Mouse (Mus musculus) liver, embryonic 16.5 days (tissue): ENCODE measurements around the gene Zhx3. TPM values are rescaled to one million over a fixed set of nuclear protein-coding genes. Genes with fewer than 3 reads are reported as not detected.
A peak's percentile ranks its signal among the peaks of the same experiment; 100 is the strongest.

Experiments used
- ATAC-seq: fragments of 200-750 bp; cut with Nextera tagmentation; 2 replicates; pipeline ENCODE4 v1.8.0; 2017; ENCODE audit warnings: low read depth, mild to moderate bottlenecking, moderate number of reproducible peaks, moderate library complexity
- H3K27ac ChIP-seq: fragments of 300-500 bp; sonication (generic); 2 replicates; pipeline ENCODE4 v1.5.1; 2014; ENCODE audit warnings: mild to moderate bottlenecking, low read length
- H3K27me3 ChIP-seq: fragments of 300-500 bp; sonication (generic); 2 replicates; pipeline ENCODE4 v1.6.1; 2014; ENCODE audit warnings: low read depth, low read length, mixed read lengths; ENCODE audit not compliant: control insufficient read depth, insufficient read depth
- H3K36me3 ChIP-seq: fragments of 300-500 bp; sonication (generic); 2 replicates; pipeline ENCODE4 v1.6.1; 2014; ENCODE audit warnings: mild to moderate bottlenecking; ENCODE audit not compliant: control insufficient read depth, insufficient read depth
- H3K4me1 ChIP-seq: fragments of 300-500 bp; sonication (generic); 2 replicates; pipeline ENCODE4 v1.6.1; 2014; ENCODE audit warnings: low read depth, low read length, mixed read lengths; ENCODE audit not compliant: control insufficient read depth
- H3K4me2 ChIP-seq: fragments of 300-500 bp; sonication (generic); 2 replicates; pipeline ENCODE4 v1.6.1; 2014; ENCODE audit warnings: low read depth, low read length, mixed read lengths
- H3K4me3 ChIP-seq: fragments of 300-500 bp; sonication (generic); 2 replicates; pipeline ENCODE4 v1.5.1; 2014; ENCODE audit warnings: low read depth, mild to moderate bottlenecking, low read length
- H3K9ac ChIP-seq: fragments of 300-500 bp; sonication (generic); 2 replicates; pipeline ENCODE4 v1.6.1; 2014; ENCODE audit warnings: low read depth, low read length
- H3K9me3 ChIP-seq: fragments of 300-500 bp; sonication (generic); replicated peaks from 2 replicates; pipeline ENCODE4 v1.6.1; 2016; ENCODE audit warnings: low read length; ENCODE audit not compliant: control insufficient read depth
- WGBS: fragments of 180-500 bp; shearing (Covaris S2); extraction: QIAGEN DNeasy Blood & Tissue Kit; methylation state at CpG from one replicate; pipeline ENCODE4 v1.1.7; 2014; ENCODE audit not compliant: insufficient replicate concordance; 5-methylcytosine and 5-hydroxymethylcytosine counted together
- polyA plus RNA-seq: library from polyadenylated mRNA; unstranded; fragments of >200 nt; fragmentation: Nextera tagmentation; extraction: Ambion mirVana; gene quantifications from 2 replicates; pipeline ENCODE4 v1.2.1, GENCODE M21; 2015

The Zhx3 gene
- polyA plus RNA-seq, 1 experiment from 2014 or later, result 3.2 TPM

DNA sequence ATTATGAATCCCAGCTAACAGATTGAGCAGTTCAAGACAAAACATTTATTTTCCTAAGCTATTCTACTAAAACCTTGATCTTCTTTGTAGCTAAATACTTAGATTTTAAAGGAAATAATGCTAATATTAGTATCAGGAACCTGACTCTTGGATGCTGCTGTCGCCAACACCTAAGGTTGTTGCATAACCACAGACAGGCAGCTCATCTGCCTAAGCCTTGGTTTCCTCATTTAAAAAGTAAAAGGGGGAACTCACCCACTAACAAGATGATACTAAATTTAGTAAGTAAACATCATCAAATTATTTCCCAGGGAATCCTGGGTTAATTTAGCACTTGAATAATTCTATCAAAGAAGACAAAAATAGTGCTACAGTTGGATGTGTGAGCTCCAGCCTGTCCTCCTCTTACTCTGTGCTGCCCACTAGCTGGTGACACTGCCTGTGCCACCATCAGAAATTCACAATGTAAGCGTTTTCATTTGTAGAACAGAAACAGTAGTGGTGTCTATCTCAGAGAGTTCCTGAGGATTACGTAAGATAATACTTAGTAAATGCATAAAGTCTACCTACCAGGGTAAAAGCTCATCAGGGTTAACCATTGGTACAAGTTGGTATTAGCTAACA, 23.1 kb downstream of the Zhx3 start:
- H3K4me1 ChIP-seq, result no peaks in the 10 kb centered on the region; the same call in none of the 2 replicates
- H3K9me3 ChIP-seq, result no peaks in the 10 kb centered on the region
- no peaks in the 10 kb centered on the region for H3K27me3 ChIP-seq
- no peak overlapping the region for H3K27ac ChIP-seq
- ATAC-seq, result 0 out of 2 replicates have a peak, but pooled peaks have one; percentile 7
- H3K9ac ChIP-seq, result no peak overlapping the region
- no peak overlapping the region for H3K4me3 ChIP-seq
- H3K4me2 ChIP-seq, result no peak overlapping the region
- H3K36me3 ChIP-seq, result no peaks in the 10 kb centered on the region
- 44% methylated on average over 3 of the region's 3 CpGs for WGBS

DNA sequence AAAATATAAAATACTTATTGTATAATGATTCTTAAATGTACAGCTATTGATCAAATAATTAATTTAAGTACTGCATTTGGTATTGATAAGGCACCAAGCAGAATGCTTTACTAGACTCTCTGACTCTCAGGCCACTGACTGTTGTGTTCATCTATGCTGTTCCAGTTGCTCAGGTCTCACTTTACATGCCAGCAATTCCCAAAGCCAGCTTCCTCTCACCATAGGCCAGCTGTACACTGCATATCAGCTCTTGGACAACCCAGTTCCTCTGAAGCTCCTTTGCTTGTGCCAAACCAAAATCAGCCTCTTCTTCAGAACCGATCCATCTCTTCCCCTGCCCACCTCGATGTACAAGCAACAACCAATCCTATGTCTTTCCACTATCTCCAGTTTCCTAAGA, 24.6 kb downstream of the Zhx3 start:
- ATAC-seq, result no peak
- Histone ChIP-seq H3K9me3 (no peaks in the 10 kb centered on the region), H3K4me1 (no peaks in the 10 kb centered on the region; the same call in none of the 2 replicates), H3K36me3 (no peaks in the 10 kb centered on the region), H3K4me2 (no peak overlapping the region), H3K4me3 (no peak overlapping the region), H3K27ac (no peak overlapping the region), H3K27me3 (no peaks in the 10 kb centered on the region), H3K9ac (no peak overlapping the region)
- WGBS, result 62% methylated on average over 2 of the region's 2 CpGs

DNA sequence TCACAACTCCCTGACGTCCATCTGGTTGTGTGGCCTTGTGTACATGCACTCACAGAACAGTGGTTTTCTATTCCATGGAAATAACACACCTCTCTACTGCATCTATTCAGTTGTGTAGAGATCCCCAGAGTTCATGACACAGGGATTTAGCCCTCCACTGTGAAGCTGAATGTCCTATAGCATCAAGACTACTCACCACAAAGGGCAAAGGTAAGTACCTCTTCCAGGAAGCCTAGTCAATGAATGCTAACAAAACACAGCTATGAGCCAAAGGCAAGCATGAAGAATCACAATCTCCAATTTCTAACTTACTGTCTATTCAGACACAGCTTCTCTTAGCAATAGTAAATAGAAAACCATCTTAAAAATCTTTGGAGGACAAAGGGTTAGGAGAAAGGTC, 25.1 kb downstream of the Zhx3 start:
- no peaks in the 10 kb centered on the region; the same call in none of the 2 replicates for H3K4me1 ChIP-seq
- no peaks in the 10 kb centered on the region for H3K9me3 ChIP-seq
- no peak overlapping the region for H3K4me3 ChIP-seq
- H3K9ac ChIP-seq, result no peak overlapping the region
- H3K27me3 ChIP-seq, result no peaks in the 10 kb centered on the region
- H3K27ac ChIP-seq, result no peak overlapping the region
- WGBS, result 39% methylated on average over 1 of the region's 1 CpGs
- no peaks in the 10 kb centered on the region for H3K36me3 ChIP-seq
- H3K4me2 ChIP-seq, result no peak overlapping the region
- peak; percentile 71 for ATAC-seq

DNA sequence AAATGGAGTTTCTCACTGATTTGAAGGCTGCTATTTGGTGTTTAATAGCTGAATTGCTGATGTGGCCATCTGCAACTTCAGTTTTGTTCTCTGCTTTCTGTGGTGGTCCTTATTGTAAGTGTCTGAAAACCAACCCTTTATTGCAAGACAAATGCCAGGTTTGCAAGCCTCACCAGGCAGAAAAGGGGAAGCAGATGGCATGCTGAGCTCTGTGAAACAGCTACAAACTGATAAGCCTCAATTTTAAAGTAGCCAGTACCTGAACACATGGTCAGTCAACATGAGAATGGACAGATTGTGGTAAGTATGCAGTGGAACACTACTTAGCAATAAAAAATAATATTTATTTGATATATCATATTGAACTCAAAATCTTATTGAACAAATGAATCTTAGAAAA, 32.0 kb downstream of the Zhx3 start:
- Histone ChIP-seq H3K4me2 (no peak overlapping the region), H3K27ac (no peak overlapping the region), H3K36me3 (no peaks in the 10 kb centered on the region), H3K4me3 (no peak overlapping the region), H3K4me1 (no peaks in the 10 kb centered on the region), H3K9ac (no peak overlapping the region), H3K27me3 (no peaks in the 10 kb centered on the region), H3K9me3 (no peaks in the 10 kb centered on the region)
- no peak for ATAC-seq

DNA sequence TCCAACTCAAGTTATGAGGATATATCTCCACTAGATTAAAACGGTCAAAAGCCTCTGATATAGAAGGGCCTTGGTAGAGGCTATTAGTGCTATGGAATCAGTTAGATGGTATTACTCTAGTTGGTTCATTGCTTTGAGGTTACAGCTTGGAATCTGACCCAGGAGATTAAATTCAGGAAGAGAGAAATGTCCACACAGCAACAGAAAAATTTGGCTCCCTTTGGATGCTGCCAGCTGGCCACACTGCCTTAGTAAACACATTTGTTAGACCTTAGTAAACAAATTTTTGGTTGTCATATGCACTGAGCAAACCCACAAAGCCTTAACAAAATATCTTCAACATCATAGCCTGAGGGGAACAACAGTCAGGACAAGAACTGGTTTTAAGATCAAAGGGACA, 62.0 kb downstream of the Zhx3 start:
- H3K4me2 ChIP-seq, result no peak overlapping the region
- H3K27me3 ChIP-seq, result no peaks in the 10 kb centered on the region
- no peak overlapping the region for H3K9ac ChIP-seq
- no peaks in the 10 kb centered on the region for H3K4me1 ChIP-seq
- no peaks in the 10 kb centered on the region for H3K36me3 ChIP-seq
- no peak overlapping the region for H3K4me3 ChIP-seq
- 59% methylated on average over 1 of the region's 1 CpGs for WGBS
- ATAC-seq, result no peak
- no peaks in the 10 kb centered on the region for H3K9me3 ChIP-seq
- H3K27ac ChIP-seq, result no peak overlapping the region

DNA sequence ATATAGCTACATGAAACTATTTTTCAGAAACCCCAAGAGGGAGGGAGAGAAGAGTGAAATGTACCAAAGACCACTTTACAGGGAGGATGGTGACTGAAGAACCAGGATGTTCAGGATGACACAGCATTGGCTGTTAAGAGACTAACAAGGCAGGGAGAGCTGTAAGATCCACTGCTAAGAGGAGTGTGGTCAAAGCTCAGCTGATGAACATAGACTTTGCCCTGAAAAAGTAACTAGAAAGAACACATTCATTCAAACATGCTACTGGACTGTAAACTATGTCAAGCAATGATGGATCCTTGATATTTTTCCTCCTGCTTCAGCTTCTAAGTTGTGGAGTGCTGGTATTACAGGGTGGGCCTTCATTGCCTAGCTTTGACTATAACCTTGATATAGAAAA, 62.4 kb downstream of the Zhx3 start:
- H3K4me3 ChIP-seq, result no peak overlapping the region
- no peaks in the 10 kb centered on the region for H3K27me3 ChIP-seq
- H3K4me2 ChIP-seq, result no peak overlapping the region
- no peaks in the 10 kb centered on the region for H3K4me1 ChIP-seq
- ATAC-seq, result no peak
- no peaks in the 10 kb centered on the region for H3K9me3 ChIP-seq
- H3K27ac ChIP-seq, result no peak overlapping the region
- H3K9ac ChIP-seq, result no peak overlapping the region
- H3K36me3 ChIP-seq, result no peaks in the 10 kb centered on the region

DNA sequence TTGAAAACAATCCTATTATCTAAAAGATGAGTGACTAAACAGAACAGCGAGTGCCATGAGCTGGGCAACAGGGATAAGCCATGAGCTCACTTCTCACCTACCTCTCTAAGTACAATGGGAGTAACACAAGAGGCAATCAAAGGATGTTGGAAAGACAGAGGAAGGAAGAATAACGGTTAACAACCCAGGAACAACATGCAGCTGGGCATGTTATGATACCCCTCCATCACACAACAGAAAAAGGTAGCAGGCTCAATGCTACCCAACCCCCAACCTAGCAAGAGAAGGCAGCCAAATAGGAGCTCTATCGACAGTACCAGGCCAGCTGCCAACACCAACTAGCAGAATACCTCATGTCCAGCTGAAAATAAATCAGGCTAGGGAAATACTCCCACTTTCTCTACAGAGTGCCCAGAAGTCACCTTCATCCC, 66.7 kb downstream of the Zhx3 start:
- WGBS, result 48% methylated on average over 3 of the region's 3 CpGs
- Histone ChIP-seq H3K4me2 (no peak overlapping the region), H3K4me1 (no peaks in the 10 kb centered on the region), H3K27me3 (no peaks in the 10 kb centered on the region), H3K27ac (no peak overlapping the region), H3K4me3 (no peak overlapping the region), H3K9me3 (no peaks in the 10 kb centered on the region), H3K36me3 (no peaks in the 10 kb centered on the region), H3K9ac (no peak overlapping the region)
- no peak for ATAC-seq

DNA sequence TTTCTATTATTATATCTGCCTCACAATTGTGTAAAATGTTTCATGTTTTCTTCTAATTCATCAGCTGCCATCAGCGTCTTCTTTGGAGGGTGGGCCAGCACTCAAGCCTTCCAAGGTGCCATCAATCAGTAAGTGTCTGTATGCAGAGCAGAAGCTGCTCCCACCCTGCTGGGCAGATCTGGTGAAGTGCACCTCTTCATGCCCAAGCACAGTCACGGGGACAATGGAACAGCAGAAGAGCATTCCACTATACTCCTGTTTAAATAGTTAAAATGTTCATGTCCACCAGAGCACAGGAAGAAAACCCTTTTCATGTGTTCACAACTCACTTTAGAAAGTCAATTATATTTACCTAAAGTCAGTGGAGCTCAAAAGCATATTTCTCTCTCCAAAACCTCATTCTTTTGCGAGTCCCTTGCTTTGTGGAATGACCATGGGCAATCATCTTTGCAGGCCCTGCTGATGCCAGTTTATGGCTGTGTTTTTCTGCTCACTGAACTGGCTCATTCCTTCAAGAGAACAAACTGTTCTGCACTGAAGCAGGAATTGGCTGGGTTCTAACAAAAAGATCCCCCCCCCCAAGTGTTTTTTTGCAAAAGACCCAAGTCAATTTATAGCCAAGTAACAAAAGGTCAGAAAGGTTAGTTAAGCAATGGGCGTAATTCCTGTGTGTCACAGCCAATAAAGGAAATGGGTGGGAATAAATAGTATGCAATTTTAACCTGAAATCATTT, 67.8 kb downstream of the Zhx3 start:
- no peaks in the 10 kb centered on the region for H3K36me3 ChIP-seq
- H3K4me2 ChIP-seq, result no peak overlapping the region
- no peak overlapping the region for H3K4me3 ChIP-seq
- H3K27me3 ChIP-seq, result no peaks in the 10 kb centered on the region
- no peak overlapping the region for H3K27ac ChIP-seq
- no peak for ATAC-seq
- H3K4me1 ChIP-seq, result no peaks in the 10 kb centered on the region
- WGBS, result 54% methylated on average over 4 of the region's 4 CpGs
- H3K9me3 ChIP-seq, result no peaks in the 10 kb centered on the region
- no peak overlapping the region for H3K9ac ChIP-seq

DNA sequence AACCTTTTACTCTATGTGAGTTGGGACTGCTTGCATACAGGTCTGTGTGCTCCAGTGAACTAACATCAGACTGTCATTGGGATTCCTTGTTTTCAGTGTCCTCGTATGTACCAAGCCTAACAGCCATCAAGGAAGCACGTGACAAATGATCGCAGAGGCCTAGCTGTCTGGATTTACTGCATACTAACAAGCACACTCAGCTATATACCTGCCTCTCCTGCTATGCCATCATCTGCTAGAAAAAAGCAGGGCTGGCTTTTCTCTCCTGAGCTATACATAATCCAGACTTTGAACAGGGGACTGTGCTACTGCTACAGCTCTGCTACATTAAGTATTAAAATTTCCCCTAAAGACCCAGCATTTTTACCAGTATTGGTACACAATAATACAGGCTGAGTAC, 70.5 kb downstream of the Zhx3 start:
- H3K4me3 ChIP-seq, result no peak overlapping the region
- ATAC-seq, result no peak
- no peaks in the 10 kb centered on the region for H3K36me3 ChIP-seq
- H3K27ac ChIP-seq, result no peak overlapping the region
- no peaks in the 10 kb centered on the region for H3K4me1 ChIP-seq
- no peaks in the 10 kb centered on the region for H3K9me3 ChIP-seq
- no peaks in the 10 kb centered on the region for H3K27me3 ChIP-seq
- 67% methylated on average over 3 of the region's 3 CpGs for whole genome bisulfite sequencing
- H3K9ac ChIP-seq, result no peak overlapping the region
- H3K4me2 ChIP-seq, result no peak overlapping the region
